Mouse (Mus musculus) hindbrain, embryonic 12.5 days (tissue): ENCODE measurements around the gene Tmem168. TPM values are rescaled to one million over a fixed set of nuclear protein-coding genes. Genes with fewer than 3 reads are reported as not detected.

ENCODE experiments used
- ATAC-seq: fragments of 200-750 bp; cut with Nextera tagmentation; 2 replicates; pipeline ENCODE4 v1.8.0; 2017; ENCODE audit warnings: moderate TSS enrichment; ENCODE audit not compliant: low FRiP score
- H3K27ac ChIP-seq: fragments of 300-500 bp; sonication (generic); 2 replicates; pipeline ENCODE4 v1.5.1; 2016; ENCODE audit warnings: mild to moderate bottlenecking
- H3K27me3 ChIP-seq: fragments of 300-500 bp; sonication (generic); 2 replicates; pipeline ENCODE4 v1.6.1; 2016; ENCODE audit warnings: mild to moderate bottlenecking
- H3K36me3 ChIP-seq: fragments of 300-500 bp; sonication (generic); 2 replicates; pipeline ENCODE4 v1.6.1; 2016; ENCODE audit warnings: mild to moderate bottlenecking
- H3K4me1 ChIP-seq: fragments of 300-500 bp; sonication (generic); 2 replicates; pipeline ENCODE4 v1.6.1; 2016
- H3K4me2 ChIP-seq: fragments of 300-500 bp; sonication (generic); replicated peaks from 2 replicates; pipeline ENCODE4 v1.6.1; 2016; ENCODE audit warnings: mild to moderate bottlenecking
- H3K4me3 ChIP-seq: fragments of 300-500 bp; sonication (generic); 2 replicates; pipeline ENCODE4 v1.5.1; 2016; ENCODE audit warnings: mild to moderate bottlenecking
- H3K9ac ChIP-seq: fragments of 300-500 bp; sonication (generic); 2 replicates; pipeline ENCODE4 v1.6.1; 2016; ENCODE audit warnings: mild to moderate bottlenecking, moderate library complexity
- H3K9me3 ChIP-seq: fragments of 300-500 bp; sonication (generic); replicated peaks from 2 replicates; pipeline ENCODE4 v1.6.1; 2016; ENCODE audit warnings: mild to moderate bottlenecking
- WGBS: fragments of 180-500 bp; shearing (Covaris S2); methylation state at CpG from one replicate; pipeline ENCODE4 v1.1.7; 2016; 5-methylcytosine and 5-hydroxymethylcytosine counted together
- polyA plus RNA-seq: library from polyadenylated mRNA; unstranded; fragments of >200 nt; fragmentation: Nextera tagmentation; extraction: Ambion mirVana; gene quantifications from 2 replicates; pipeline ENCODE4 v1.2.1, GENCODE M21; 2016

Gene Tmem168
- polyA plus RNA-seq, 1 experiment from 2014 or later = 34.0 TPM

- WGBS = 79% methylated on average over 2 of the region's 2 CpGs
- Histone ChIP-seq H3K9me3 (no peaks in the 10 kb centered on the region), H3K4me3 (no peak overlapping the region), H3K36me3 (no peaks in the 10 kb centered on the region), H3K4me1 (no peaks in the 10 kb centered on the region), H3K9ac (no peak overlapping the region), H3K27me3 (no peaks in the 10 kb centered on the region), H3K4me2 (no peak overlapping the region), H3K27ac (no peak overlapping the region)
- no peak for ATAC-seq
Measured at GRCm38 (mm10) chr6:13555266-13555665, 52.6 kb downstream of the Tmem168 start.

GRCm38 (mm10) chr6:13541761-13542160 lies 66.1 kb downstream of the Tmem168 start:
- 76% methylated on average over 3 of the region's 3 CpGs for WGBS
- Histone ChIP-seq H3K9ac (no peak overlapping the region), H3K27ac (no peak overlapping the region), H3K4me3 (no peak overlapping the region), H3K4me1 (no peaks in the 10 kb centered on the region), H3K36me3 (no peaks in the 10 kb centered on the region), H3K9me3 (no peaks in the 10 kb centered on the region), H3K27me3 (no peaks in the 10 kb centered on the region), H3K4me2 (no peak overlapping the region)
- ATAC-seq = no peak

GRCm38 (mm10) chr6:13537275-13537964 lies 70.5 kb downstream of the Tmem168 start:
- ATAC-seq = no peak
- Histone ChIP-seq H3K4me2 (no peak overlapping the region), H3K27me3 (no peaks in the 10 kb centered on the region), H3K9me3 (no peaks in the 10 kb centered on the region), H3K4me1 (no peaks in the 10 kb centered on the region), H3K4me3 (no peak overlapping the region), H3K9ac (no peak overlapping the region), H3K36me3 (no peaks in the 10 kb centered on the region), H3K27ac (no peak overlapping the region)
- 80% methylated on average over 7 of the region's 7 CpGs for WGBS

Other genes starting within 250 kb of the Tmem168 start
- 23.8 and 25.7 TPM in 2 replicates for gene Bmt2, start 69.9 kb upstream of the Tmem168 start, polyA plus RNA-seq
- 36.2 and 42.5 TPM in 2 replicates for gene Gpr85, start 231.8 kb upstream of the Tmem168 start, polyA plus RNA-seq